Mouse (Mus musculus): ENCODE data around the gene Tbx3. TPM values are rescaled to one million over a fixed set of nuclear protein-coding genes. Genes with fewer than 3 reads are reported as not detected.

The Tbx3 gene
- polyA plus RNA-seq, 1 experiment from 2014 or later, result 12.8 TPM

- H3K9me3 ChIP-seq (replicated peaks; ENCODE audit: control insufficient read depth, low read length), result no peaks in the 10 kb centered on the region
- ATAC-seq (replicated peaks; ENCODE audit: insufficient number of reproducible peaks, low FRiP score, low TSS enrichment), result no peak
- peaks cover 95% of the 10 kb centered on the region for H3K27me3 ChIP-seq (ENCODE audit: control insufficient read depth, insufficient read depth, low read length)
- no peak overlapping the region for H3K4me2 ChIP-seq
- no peak overlapping the region for H3K4me3 ChIP-seq (ENCODE audit: low read depth, low read length)
- H3K27ac ChIP-seq (ENCODE audit: low read depth, low read length), result no peak overlapping the region
- H3K9ac ChIP-seq (ENCODE audit: low read depth, low read length), result no peak overlapping the region
- H3K36me3 ChIP-seq (ENCODE audit: control insufficient read depth, insufficient read depth, low read length), result no peaks in the 10 kb centered on the region
- WGBS (ENCODE audit: insufficient replicate concordance), result 8% methylated on average over 6 of the region's 6 CpGs
- peaks cover 25% of the 10 kb centered on the region for H3K4me1 ChIP-seq (ENCODE audit: control insufficient read depth, insufficient read depth, low read length)
Measured at GRCm38 (mm10) chr5:119665739-119666138, 4.7 kb upstream of the Tbx3 start.

GRCm38 (mm10) chr5:119667356-119667940 lies 3.0 kb upstream of the Tbx3 start:
- Histone ChIP-seq H3K4me2 (no peak overlapping the region), H3K4me1 (ENCODE audit: control insufficient read depth, insufficient read depth, low read length) (peaks cover 25% of the 10 kb centered on the region), H3K27ac (ENCODE audit: low read depth, low read length) (no peak overlapping the region), H3K9ac (ENCODE audit: low read depth, low read length) (0 out of 2 replicates have a peak overlapping the region, but pooled peaks have one; percentile 22), H3K4me3 (ENCODE audit: low read depth, low read length) (no peak overlapping the region), H3K36me3 (ENCODE audit: control insufficient read depth, insufficient read depth, low read length) (no peaks in the 10 kb centered on the region), H3K27me3 (ENCODE audit: control insufficient read depth, insufficient read depth, low read length) (peaks cover 80% of the 10 kb centered on the region), H3K9me3 (replicated peaks; ENCODE audit: control insufficient read depth, low read length) (no peaks in the 10 kb centered on the region)
- 9% methylated on average over 13 of the region's 13 CpGs for WGBS (ENCODE audit: insufficient replicate concordance)
- ATAC-seq (replicated peaks; ENCODE audit: insufficient number of reproducible peaks, low FRiP score, low TSS enrichment), result no peak

GRCm38 (mm10) chr5:119668191-119668912 lies 2.1 kb upstream of the Tbx3 start:
- whole genome bisulfite sequencing (ENCODE audit: insufficient replicate concordance), result 6% methylated on average over 34 of the region's 34 CpGs
- peaks cover 25% of the 10 kb centered on the region for H3K4me1 ChIP-seq (ENCODE audit: control insufficient read depth, insufficient read depth, low read length)
- no peak for ATAC-seq (replicated peaks; ENCODE audit: insufficient number of reproducible peaks, low FRiP score, low TSS enrichment)
- 0 out of 2 replicates have a peak overlapping the region, but pooled peaks have one; percentile 62 for H3K4me3 ChIP-seq (ENCODE audit: low read depth, low read length)
- H3K27ac ChIP-seq (ENCODE audit: low read depth, low read length), result peak overlapping the region; percentile 25; the same call in 1 of the 2 replicates
- H3K36me3 ChIP-seq (ENCODE audit: control insufficient read depth, insufficient read depth, low read length), result no peaks in the 10 kb centered on the region
- H3K4me2 ChIP-seq, result peak overlapping the region; percentile 82
- no peaks in the 10 kb centered on the region for H3K9me3 ChIP-seq (replicated peaks; ENCODE audit: control insufficient read depth, low read length)
- H3K27me3 ChIP-seq (ENCODE audit: control insufficient read depth, insufficient read depth, low read length), result peaks cover 71% of the 10 kb centered on the region
- H3K9ac ChIP-seq (ENCODE audit: low read depth, low read length), result no peak overlapping the region

- WGBS (ENCODE audit: insufficient replicate concordance), result 6% methylated on average over 15 of the region's 18 CpGs
- Histone ChIP-seq H3K36me3 (ENCODE audit: control insufficient read depth, insufficient read depth, low read length) (no peaks in the 10 kb centered on the region), H3K27me3 (ENCODE audit: control insufficient read depth, insufficient read depth, low read length) (peaks cover 66% of the 10 kb centered on the region), H3K4me3 (ENCODE audit: low read depth, low read length) (peak overlapping the region; percentile 62; the same call in 1 of the 2 replicates), H3K4me2 (peak overlapping the region; percentile 82), H3K27ac (ENCODE audit: low read depth, low read length) (peak overlapping the region; percentile 88), H3K9me3 (replicated peaks; ENCODE audit: control insufficient read depth, low read length) (no peaks in the 10 kb centered on the region), H3K4me1 (ENCODE audit: control insufficient read depth, insufficient read depth, low read length) (peaks cover 25% of the 10 kb centered on the region), H3K9ac (ENCODE audit: low read depth, low read length) (no peak overlapping the region)
- no peak for ATAC-seq (replicated peaks; ENCODE audit: insufficient number of reproducible peaks, low FRiP score, low TSS enrichment)
Measured at GRCm38 (mm10) chr5:119668913-119669411, 1.5 kb upstream of the Tbx3 start.

GRCm38 (mm10) chr5:119669741-119670565 lies 516 bp upstream of the Tbx3 start:
- under 1% methylated on average over 60 of the region's 61 CpGs for WGBS (ENCODE audit: insufficient replicate concordance)
- ATAC-seq (replicated peaks; ENCODE audit: insufficient number of reproducible peaks, low FRiP score, low TSS enrichment), result no peak

GRCm38 (mm10) chr5:119671124-119671801 lies 794 bp downstream of the Tbx3 start:
- peak overlapping the region; percentile 84 for H3K9ac ChIP-seq (ENCODE audit: low read depth, low read length)
- H3K4me2 ChIP-seq, result peak overlapping the region; percentile 82
- H3K27me3 ChIP-seq (ENCODE audit: control insufficient read depth, insufficient read depth, low read length), result peaks cover 66% of the 10 kb centered on the region
- H3K9me3 ChIP-seq (replicated peaks; ENCODE audit: control insufficient read depth, low read length), result no peaks in the 10 kb centered on the region
- H3K27ac ChIP-seq (ENCODE audit: low read depth, low read length), result peak overlapping the region; percentile 88
- ATAC-seq (replicated peaks; ENCODE audit: insufficient number of reproducible peaks, low FRiP score, low TSS enrichment), result no peak
- WGBS (ENCODE audit: insufficient replicate concordance), result under 1% methylated on average over 40 of the region's 40 CpGs
- H3K36me3 ChIP-seq (ENCODE audit: control insufficient read depth, insufficient read depth, low read length), result no peaks in the 10 kb centered on the region
- H3K4me3 ChIP-seq (ENCODE audit: low read depth, low read length), result peak overlapping the region; percentile 62
- H3K4me1 ChIP-seq (ENCODE audit: control insufficient read depth, insufficient read depth, low read length), result peaks cover 32% of the 10 kb centered on the region

More at GRCm38 (mm10) chr5:119669741-119670565, 516 bp upstream of the Tbx3 start:
- Histone ChIP-seq H3K4me1 (ENCODE audit: control insufficient read depth, insufficient read depth, low read length) (peaks cover 27% of the 10 kb centered on the region), H3K36me3 (ENCODE audit: control insufficient read depth, insufficient read depth, low read length) (no peaks in the 10 kb centered on the region), H3K9me3 (replicated peaks; ENCODE audit: control insufficient read depth, low read length) (no peaks in the 10 kb centered on the region), H3K9ac (ENCODE audit: low read depth, low read length) (peak overlapping the region; percentile 73), H3K4me3 (ENCODE audit: low read depth, low read length) (peak overlapping the region; percentile 62), H3K4me2 (peak overlapping the region; percentile 82), H3K27ac (ENCODE audit: low read depth, low read length) (peak overlapping the region; percentile 88), H3K27me3 (ENCODE audit: control insufficient read depth, insufficient read depth, low read length) (peaks cover 66% of the 10 kb centered on the region)

GRCm38 (mm10) chr5:119671965-119672347 lies 1.5 kb downstream of the Tbx3 start:
- Histone ChIP-seq H3K4me1 (ENCODE audit: control insufficient read depth, insufficient read depth, low read length) (peaks cover 32% of the 10 kb centered on the region), H3K27me3 (ENCODE audit: control insufficient read depth, insufficient read depth, low read length) (peaks cover 62% of the 10 kb centered on the region), H3K4me3 (ENCODE audit: low read depth, low read length) (peak overlapping the region; percentile 62), H3K9me3 (replicated peaks; ENCODE audit: control insufficient read depth, low read length) (no peaks in the 10 kb centered on the region), H3K4me2 (peak overlapping the region; percentile 82), H3K36me3 (ENCODE audit: control insufficient read depth, insufficient read depth, low read length) (no peaks in the 10 kb centered on the region), H3K27ac (ENCODE audit: low read depth, low read length) (peak overlapping the region; percentile 88), H3K9ac (ENCODE audit: low read depth, low read length) (peak overlapping the region; percentile 84)
- WGBS (ENCODE audit: insufficient replicate concordance), result under 1% methylated on average over 23 of the region's 23 CpGs
- ATAC-seq (replicated peaks; ENCODE audit: insufficient number of reproducible peaks, low FRiP score, low TSS enrichment), result no peak

All from heart, embryonic 11.5 days (tissue).